Mouse (Mus musculus) kidney, embryonic 16.5 days (tissue): ENCODE results near the gene Apol7b. TPM values are rescaled to one million over a fixed set of nuclear protein-coding genes. Genes with fewer than 3 reads are reported as not detected.
"Not testable (repeated sequence)": the region's sequence is repeated elsewhere in the genome, so short reads cannot be mapped to it uniquely, and the experiment has no call there.

Source experiments
- ATAC-seq: fragments of 200-750 bp; cut with Nextera tagmentation; 2 replicates; pipeline ENCODE4 v1.8.0; 2017; ENCODE audit warnings: moderate TSS enrichment; ENCODE audit not compliant: low FRiP score, low TSS enrichment
- H3K27ac ChIP-seq: fragments of 300-500 bp; sonication (generic); 2 replicates; pipeline ENCODE4 v1.5.1; 2014; ENCODE audit warnings: low read length
- H3K27me3 ChIP-seq: fragments of 300-500 bp; sonication (generic); 2 replicates; pipeline ENCODE4 v1.6.1; 2014; ENCODE audit warnings: low read length, control low read depth, mixed read lengths; ENCODE audit not compliant: insufficient read depth
- H3K36me3 ChIP-seq: fragments of 300-500 bp; sonication (generic); 2 replicates; pipeline ENCODE4 v1.6.1; 2014; ENCODE audit warnings: low read length, control low read depth, mixed read lengths; ENCODE audit not compliant: insufficient read depth
- H3K4me1 ChIP-seq: fragments of 300-500 bp; sonication (generic); 2 replicates; pipeline ENCODE4 v1.6.1; 2014; ENCODE audit warnings: low read length, control low read depth, mixed read lengths; ENCODE audit not compliant: insufficient read depth
- H3K4me2 ChIP-seq: fragments of 300-500 bp; sonication (generic); replicated peaks from 2 replicates; pipeline ENCODE4 v1.6.1; 2014; ENCODE audit warnings: low read depth, low read length
- H3K4me3 ChIP-seq: fragments of 300-500 bp; sonication (generic); 2 replicates; pipeline ENCODE4 v1.5.1; 2014; ENCODE audit warnings: mild to moderate bottlenecking, low read length
- H3K9ac ChIP-seq: fragments of 300-500 bp; sonication (generic); replicated peaks from 2 replicates; pipeline ENCODE4 v1.6.1; 2014; ENCODE audit warnings: low read length
- H3K9me3 ChIP-seq: fragments of 300-500 bp; sonication (generic); 2 replicates; pipeline ENCODE4 v1.6.1; 2016; ENCODE audit warnings: low read length, control low read depth
- WGBS: fragments of 180-500 bp; shearing (Covaris S2); extraction: QIAGEN DNeasy Blood & Tissue Kit; methylation state at CpG from one replicate; pipeline ENCODE4 v1.1.7; 2014; 5-methylcytosine and 5-hydroxymethylcytosine counted together
- polyA plus RNA-seq: library from polyadenylated mRNA; unstranded; fragments of >200 nt; fragmentation: Nextera tagmentation; extraction: Ambion mirVana; gene quantifications from 2 replicates; pipeline ENCODE4 v1.2.1, GENCODE M21; 2015

Apol7b gene
- 0.12 TPM in 1 of 2 replicates, not detected in the other for polyA plus RNA-seq

GRCm38 (mm10) chr15:77447392-77447791 lies at the start of gene Apol7b:
Gene Apol7b (minus strand): TSS chr15:77447492.
- WGBS: 85% methylated on average over 2 of the region's 2 CpGs
- H3K36me3 ChIP-seq, H3K9me3 ChIP-seq, H3K9ac ChIP-seq, H3K4me3 ChIP-seq, H3K27me3 ChIP-seq, ATAC-seq, H3K4me2 ChIP-seq, H3K27ac ChIP-seq, H3K4me1 ChIP-seq: not testable (repeated sequence)

- not testable (repeated sequence) for H3K4me1 ChIP-seq, H3K36me3 ChIP-seq, H3K4me3 ChIP-seq, H3K9ac ChIP-seq, H3K27me3 ChIP-seq, ATAC-seq, H3K4me2 ChIP-seq, H3K27ac ChIP-seq, H3K9me3 ChIP-seq
- WGBS: 61% methylated on average over 1 of the region's 1 CpGs
These were observed 47.4 kb upstream of the Apol7b start for GRCm38 (mm10) chr15:77494694-77495093.

GRCm38 (mm10) chr15:77493181-77493580 lies 45.9 kb upstream of the Apol7b start:
- not testable (repeated sequence) for H3K4me2 ChIP-seq, H3K4me3 ChIP-seq, H3K27me3 ChIP-seq, H3K9ac ChIP-seq, H3K27ac ChIP-seq, ATAC-seq, H3K36me3 ChIP-seq, H3K4me1 ChIP-seq, H3K9me3 ChIP-seq
- no CpG with 5 or more reads among the region's 1 CpGs for WGBS

- Histone ChIP-seq H3K9me3 (no peaks in the 10 kb centered on the region), H3K9ac (no peak overlapping the region), H3K4me1 (no peaks in the 10 kb centered on the region), H3K27ac (no peak overlapping the region), H3K36me3 (no peaks in the 10 kb centered on the region), H3K4me3 (no peak overlapping the region), H3K27me3 (no peaks in the 10 kb centered on the region), H3K4me2 (no peak overlapping the region)
- no peak for ATAC-seq
- 75% methylated on average over 4 of the region's 4 CpGs for WGBS
These were observed 35.0 kb upstream of the Apol7b start for GRCm38 (mm10) chr15:77482140-77482794.

GRCm38 (mm10) chr15:77476693-77477092 lies 29.4 kb upstream of the Apol7b start, which contains the start of gene Apol10a:
Gene Apol10a (plus strand): TSS chr15:77477047.
- not testable (repeated sequence) for H3K27me3 ChIP-seq, H3K27ac ChIP-seq, H3K9ac ChIP-seq, ATAC-seq, H3K9me3 ChIP-seq, H3K4me2 ChIP-seq, H3K4me3 ChIP-seq, H3K36me3 ChIP-seq, H3K4me1 ChIP-seq
- WGBS: 76% methylated on average over 2 of the region's 2 CpGs

- not testable (repeated sequence) for H3K9ac ChIP-seq, H3K9me3 ChIP-seq, H3K27me3 ChIP-seq, ATAC-seq, H3K4me3 ChIP-seq, H3K4me1 ChIP-seq, H3K4me2 ChIP-seq, H3K36me3 ChIP-seq, H3K27ac ChIP-seq
- 32% methylated on average over 7 of the region's 7 CpGs for WGBS
These were observed 27.6 kb upstream of the Apol7b start for GRCm38 (mm10) chr15:77474699-77475390.

- not testable (repeated sequence) for H3K36me3 ChIP-seq, H3K9me3 ChIP-seq, ATAC-seq, H3K27me3 ChIP-seq, H3K4me3 ChIP-seq, H3K9ac ChIP-seq, H3K4me2 ChIP-seq, H3K27ac ChIP-seq, H3K4me1 ChIP-seq
- 54% methylated on average over 10 of the region's 10 CpGs for WGBS
These were observed 2.6 kb upstream of the Apol7b start for GRCm38 (mm10) chr15:77449927-77450326.

- H3K27me3 ChIP-seq, ATAC-seq, H3K27ac ChIP-seq, H3K9me3 ChIP-seq, H3K36me3 ChIP-seq, H3K4me2 ChIP-seq, H3K4me3 ChIP-seq, H3K4me1 ChIP-seq, H3K9ac ChIP-seq: not testable (repeated sequence)
- no CpG with 5 or more reads among the region's 1 CpGs for WGBS
These were observed 1.6 kb downstream of the Apol7b start for GRCm38 (mm10) chr15:77445668-77446067.

- ATAC-seq, H3K36me3 ChIP-seq, H3K27me3 ChIP-seq, H3K4me1 ChIP-seq, H3K4me2 ChIP-seq, H3K9ac ChIP-seq, H3K27ac ChIP-seq, H3K9me3 ChIP-seq, H3K4me3 ChIP-seq: not testable (repeated sequence)
- WGBS: 81% methylated on average over 8 of the region's 8 CpGs
These were observed 2.5 kb downstream of the Apol7b start for GRCm38 (mm10) chr15:77444746-77445145.

- not testable (repeated sequence) for H3K9me3 ChIP-seq, H3K4me2 ChIP-seq, H3K27me3 ChIP-seq, ATAC-seq, H3K4me3 ChIP-seq, H3K4me1 ChIP-seq, H3K27ac ChIP-seq, H3K9ac ChIP-seq, H3K36me3 ChIP-seq
- WGBS: 73% methylated on average over 8 of the region's 10 CpGs
These were observed 18.4 kb downstream of the Apol7b start for GRCm38 (mm10) chr15:77428690-77429448.
